Mouse (Mus musculus) yolk sac, embryonic 10.5 days (tissue): ENCODE data around the gene Snai3.

Experiments used
- DNase-seq: peaks from one replicate; pipeline ENCODE4 v3.0.0-alpha.2; 2017; ENCODE audit warnings: low spot score

Gene Snai3

GRCm38 (mm10) chr8:122459218-122459900 lies 1.2 kb downstream of the Snai3 start:
- no peak for DNase-seq

GRCm38 (mm10) chr8:122457171-122457570 lies 3.4 kb downstream of the Snai3 start:
- no peak for DNase-seq

- DNase-seq, result no peak
These were observed 6.1 kb downstream of the Snai3 start for GRCm38 (mm10) chr8:122454409-122454808.

GRCm38 (mm10) chr8:122452154-122452553 lies 8.4 kb downstream of the Snai3 start:
- no peak for DNase-seq

- DNase-seq, result no peak
These were observed 9.3 kb downstream of the Snai3 start for GRCm38 (mm10) chr8:122451161-122451703.

- no peak for DNase-seq
These were observed 15.3 kb downstream of the Snai3 start for GRCm38 (mm10) chr8:122445203-122445602.

- peak; percentile 75 for DNase-seq
These were observed 16.3 kb downstream of the Snai3 start for GRCm38 (mm10) chr8:122444058-122444748.

GRCm38 (mm10) chr8:122443262-122444006 lies 17.1 kb downstream of the Snai3 start, which contains the start of gene Mvd:
Mvd (minus strand) TSS chr8:122443422.
- peak; percentile 99 for DNase-seq

- no peak for DNase-seq
These were observed 17.8 kb downstream of the Snai3 start for GRCm38 (mm10) chr8:122442781-122443180.

GRCm38 (mm10) chr8:122442356-122442755 lies 18.2 kb downstream of the Snai3 start:
- DNase-seq, result no peak

GRCm38 (mm10) chr8:122441326-122441725 lies 19.2 kb downstream of the Snai3 start:
- DNase-seq, result no peak

GRCm38 (mm10) chr8:122439336-122439735 lies 21.2 kb downstream of the Snai3 start:
- no peak for DNase-seq

- DNase-seq, result no peak
These were observed 22.7 kb downstream of the Snai3 start for GRCm38 (mm10) chr8:122437708-122438331.

GRCm38 (mm10) chr8:122436586-122437125 lies 23.9 kb downstream of the Snai3 start:
- DNase-seq, result no peak

- no peak for DNase-seq
These were observed 24.4 kb downstream of the Snai3 start for GRCm38 (mm10) chr8:122436146-122436545.

GRCm38 (mm10) chr8:122435375-122435774 lies 25.2 kb downstream of the Snai3 start:
- no peak for DNase-seq

GRCm38 (mm10) chr8:122433269-122433905 lies 27.1 kb downstream of the Snai3 start:
- no peak for DNase-seq

- DNase-seq, result peak; percentile 87
These were observed 27.9 kb downstream of the Snai3 start, which contains the start of gene Cyba for GRCm38 (mm10) chr8:122432443-122433268. Cyba (minus strand) TSS chr8:122432930.

GRCm38 (mm10) chr8:122431694-122432442 lies 28.7 kb downstream of the Snai3 start:
- peak; percentile 59 for DNase-seq
